9 mouse cellular contexts compared by ENCODE assay signal in genomic region chr1:86303873-86304250, GRCm38 (mm10). TPM values are rescaled to one million over a fixed set of nuclear protein-coding genes. Genes with fewer than 3 reads are reported as not detected.
A peak's percentile ranks its signal among the peaks of the same experiment; 100 is the strongest.
DNase-seq lines count a peak whose midpoint lies in the region; ATAC-seq and TF ChIP-seq lines count a peak whose summit lies in the region.
"Had no signal": no experiment of that assay in that cellular context is flagged by ENCODE, and none has a peak within 500 bp of the region (broad histone marks: within the 10 kb centered on the region; RNA-seq: fewer than 3 reads in every experiment).

No protein-coding gene starts in this region.

- H3K36me3 ChIP-seq in limb, embryonic 12.5 days, result peaks cover 7% of the 10 kb centered on the region
- 0 out of 2 replicates have a peak, but pooled peaks cover 7% of the 10 kb centered on the region for H3K36me3 ChIP-seq in small intestine, adult 2 months (ENCODE audit: control insufficient read depth, insufficient read depth, low read length)

- DNase-seq in embryo, embryonic 10.5 days (ENCODE audit: low spot score), result peak; percentile 43
- DNase-seq in embryo, embryonic 9.5 days (ENCODE audit: extremely low spot score), result no peak
- peak; percentile 27 for DNase-seq in right cerebral cortex, postnatal 4 days
- no peak for DNase-seq in right cerebral cortex, postnatal 10 days (ENCODE audit: low spot score in 2 of 2)
- DNase-seq in cerebellum, postnatal 14 days, result no peak

- peaks cover 40% of the 10 kb centered on the region for H3K4me1 ChIP-seq in limb, embryonic 12.5 days (replicated peaks)
- H3K4me1 ChIP-seq in small intestine, adult 2 months (ENCODE audit: control insufficient read depth, insufficient read depth, insufficient read length, low read length), result peaks cover 33% of the 10 kb centered on the region

- no peaks in the 10 kb centered on the region for H3K9me3 ChIP-seq in limb, embryonic 12.5 days

- H3K4me2 ChIP-seq in limb, embryonic 12.5 days, result peak overlapping the region; percentile 96

- H3K4me3 ChIP-seq in limb, embryonic 12.5 days (replicated peaks), result peak overlapping the region; percentile 74
- H3K4me3 ChIP-seq in small intestine, adult 2 months (ENCODE audit: low read depth, low read length), result peak overlapping the region; percentile 93
- H3K4me3 ChIP-seq: myocyte had no signal

- H3K27me3 ChIP-seq in limb, embryonic 12.5 days, result peaks cover 61% of the 10 kb centered on the region
- H3K27me3 ChIP-seq in small intestine, adult 2 months (ENCODE audit: control insufficient read depth, insufficient read depth, low read length), result peaks cover 7% of the 10 kb centered on the region; the same call in 1 of the 2 replicates

- WGBS in limb, embryonic 12.5 days, result 4% methylated on average over 16 of the region's 16 CpGs
- 9% methylated on average over 16 of the region's 16 CpGs for WGBS in small intestine, adult 2 months

- H3K27ac ChIP-seq in limb, embryonic 12.5 days, result no peak overlapping the region
- H3K27ac ChIP-seq in small intestine, adult 2 months (ENCODE audit: insufficient read depth, low read depth, low read length), result peak overlapping the region; percentile 21; the same call in 1 of the 2 replicates

- H3K9ac ChIP-seq in limb, embryonic 12.5 days (replicated peaks), result peak overlapping the region; percentile 66

- TF ChIP-seq CTCF in small intestine, adult 2 months (IDR thresholded peaks at IDR 0.05; ENCODE audit: extremely low read depth, insufficient read length, insufficient replicate concordance, low read depth, low read length), result no peak

- TF ChIP-seq POLR2A in small intestine, adult 2 months (IDR thresholded peaks at IDR 0.05; ENCODE audit: low read depth, low read length), result no peak

- no peak for ATAC-seq in limb, embryonic 12.5 days (ENCODE audit: insufficient number of reproducible peaks, insufficient read depth, low FRiP score, low TSS enrichment, low read depth)
- no peak for ATAC-seq in activated CD4-positive, CD25-positive, alpha-beta regulatory T cell, adult 4 months

RNA-seq across cellular contexts. Expression of gene B3gnt7, which starts 1.2 kb away (rescaled TPM):
- polyA plus RNA-seq in limb, embryonic 12.5 days (2016; fragmentation: Nextera tagmentation; extraction: Ambion mirVana), result 5.9 and 7.1 TPM in 2 replicates
- 17.9 and 43.6 TPM in 2 replicates for polyA plus RNA-seq in small intestine, adult 2 months (2012; rRNA removed)
- under 1 TPM in 1 of 2 experiments, not detected in 1; 0.18 TPM for polyA plus RNA-seq in activated CD4-positive, CD25-positive, alpha-beta regulatory T cell, adult 4 months (2017; shearing (Covaris generic))
- polyA plus RNA-seq: myocyte had no signal

RNA-seq across cellular contexts. Expression of gene Ncl, which starts 55.3 kb away (rescaled TPM):
- polyA plus RNA-seq in limb, embryonic 12.5 days (2016; fragmentation: Nextera tagmentation; extraction: Ambion mirVana), result 467 and 515 TPM in 2 replicates
- 0.95 and 6.1 TPM in 2 replicates for polyA plus RNA-seq in small intestine, adult 2 months (2012; rRNA removed)
- polyA plus RNA-seq in activated CD4-positive, CD25-positive, alpha-beta regulatory T cell, adult 4 months (2017; shearing (Covaris generic)), result 100 to 1,000 TPM; 383 to 392 TPM

Comparison
In these comparisons a context has a peak if more than half of its experiments do, and no peak if none do; other contexts are left out.
1. DNase-seq: peak in embryo, embryonic 10.5 days (single experiment) and right cerebral cortex, postnatal 4 days (single experiment); none in embryo, embryonic 9.5 days (single experiment), right cerebral cortex, postnatal 10 days (0 of 2) and cerebellum, postnatal 14 days (0 of 2).
2. RNA of gene Ncl, which starts 55.3 kb away (polyA plus RNA-seq): 467 to 515 TPM in limb, embryonic 12.5 days and 383 to 392 TPM in activated CD4-positive, CD25-positive, alpha-beta regulatory T cell, adult 4 months; 0.95 to 6.1 TPM in small intestine, adult 2 months; every median in the first group is over 10 times any median in the second.